Mouse (Mus musculus) heart, postnatal 0 days (tissue): ENCODE measurements around the gene Zfp46. TPM values are rescaled to one million over a fixed set of nuclear protein-coding genes. Genes with fewer than 3 reads are reported as not detected.

Experiments
- ATAC-seq: fragments of 200-750 bp; cut with Nextera tagmentation; 2 replicates; pipeline ENCODE4 v1.8.0; 2017; ENCODE audit warnings: low read depth, moderate number of reproducible peaks, moderate library complexity; ENCODE audit not compliant: insufficient read depth
- DNase-seq: peaks from one replicate; pipeline ENCODE4 v3.0.0-alpha.2; 2016; ENCODE audit warnings: low spot score
- H3K27ac ChIP-seq: fragments of 300-500 bp; sonication (generic); 2 replicates; pipeline ENCODE4 v1.5.1; 2014; ENCODE audit warnings: low read depth, mild to moderate bottlenecking
- H3K27me3 ChIP-seq: fragments of 300-500 bp; sonication (generic); 2 replicates; pipeline ENCODE4 v1.6.1; 2014; ENCODE audit warnings: low read length, mixed read lengths; ENCODE audit not compliant: control insufficient read depth, insufficient read depth
- H3K36me3 ChIP-seq: fragments of 300-500 bp; sonication (generic); replicated peaks from 2 replicates; pipeline ENCODE4 v1.6.1; 2014; ENCODE audit warnings: low read length, mixed read lengths; ENCODE audit not compliant: control insufficient read depth, insufficient read depth
- H3K4me1 ChIP-seq: fragments of 300-500 bp; sonication (generic); 2 replicates; pipeline ENCODE4 v1.6.1; 2014; ENCODE audit warnings: antibody characterized with exemption; ENCODE audit not compliant: control insufficient read depth, insufficient read depth
- H3K4me2 ChIP-seq: fragments of 300-500 bp; sonication (generic); 2 replicates; pipeline ENCODE4 v1.6.1; 2014; ENCODE audit warnings: low read depth, mild to moderate bottlenecking, low read length, moderate library complexity
- H3K4me3 ChIP-seq: fragments of 300-500 bp; sonication (generic); 2 replicates; pipeline ENCODE4 v1.5.1; 2014; ENCODE audit warnings: low read depth, low read length
- H3K9ac ChIP-seq: fragments of 300-500 bp; sonication (generic); replicated peaks from 2 replicates; pipeline ENCODE4 v1.6.1; 2014; ENCODE audit warnings: low read depth, low read length, mixed read lengths
- H3K9me3 ChIP-seq: fragments of 300-500 bp; sonication (generic); replicated peaks from 2 replicates; pipeline ENCODE4 v1.6.1; 2016; ENCODE audit warnings: low read length; ENCODE audit not compliant: control insufficient read depth
- CTCF ChIP-seq: IDR thresholded peaks from 2 replicates; pipeline ENCODE4 v1.5.1; 2016; ENCODE audit warnings: antibody characterized with exemption, control low read depth, low read depth
- EP300 ChIP-seq: IDR thresholded peaks from 2 replicates; pipeline ENCODE4 v1.6.1; 2016; ENCODE audit warnings: antibody characterized with exemption, low read depth
- WGBS: fragments of 180-500 bp; shearing (Covaris S2); extraction: QIAGEN DNeasy Blood & Tissue Kit; methylation state at CpG from one replicate; pipeline ENCODE4 v1.1.7; 2014; 5-methylcytosine and 5-hydroxymethylcytosine counted together
- polyA plus RNA-seq: library from polyadenylated mRNA; unstranded; fragments of >200 nt; fragmentation: Nextera tagmentation; extraction: Ambion mirVana; gene quantifications from 2 replicates; pipeline ENCODE4 v1.2.1, GENCODE M21; 2015
- total RNA-seq: library from RNA; depleted of rRNA; stranded (reverse); fragments of >200 nt; gene quantifications from 2 replicates; pipeline ENCODE4 v1.2.3, GENCODE M21; 2014; ENCODE audit warnings: low replicate concordance

Gene Zfp46
- total and polyA plus RNA-seq, 2 experiments from 2014 or later, result 19.5 to 21.3 TPM

- peaks cover 77% of the 10 kb centered on the region for H3K36me3 ChIP-seq
- no peak for DNase-seq
- no peak for TF ChIP-seq EP300
- no peak for ATAC-seq
- H3K4me1 ChIP-seq, result 0 out of 2 replicates have a peak, but pooled peaks cover 5% of the 10 kb centered on the region
- H3K4me3 ChIP-seq, result no peak overlapping the region
- 62% methylated on average over 66 of the region's 66 CpGs for whole genome bisulfite sequencing
- H3K27ac ChIP-seq, result no peak overlapping the region
- no peaks in the 10 kb centered on the region for H3K27me3 ChIP-seq
- no peaks in the 10 kb centered on the region for H3K9me3 ChIP-seq
- H3K4me2 ChIP-seq, result no peak overlapping the region
- H3K9ac ChIP-seq, result no peak overlapping the region
These were observed 5.7 kb downstream of the Zfp46 start for GRCm38 (mm10) chr4:136289918-136290780.

DNA sequence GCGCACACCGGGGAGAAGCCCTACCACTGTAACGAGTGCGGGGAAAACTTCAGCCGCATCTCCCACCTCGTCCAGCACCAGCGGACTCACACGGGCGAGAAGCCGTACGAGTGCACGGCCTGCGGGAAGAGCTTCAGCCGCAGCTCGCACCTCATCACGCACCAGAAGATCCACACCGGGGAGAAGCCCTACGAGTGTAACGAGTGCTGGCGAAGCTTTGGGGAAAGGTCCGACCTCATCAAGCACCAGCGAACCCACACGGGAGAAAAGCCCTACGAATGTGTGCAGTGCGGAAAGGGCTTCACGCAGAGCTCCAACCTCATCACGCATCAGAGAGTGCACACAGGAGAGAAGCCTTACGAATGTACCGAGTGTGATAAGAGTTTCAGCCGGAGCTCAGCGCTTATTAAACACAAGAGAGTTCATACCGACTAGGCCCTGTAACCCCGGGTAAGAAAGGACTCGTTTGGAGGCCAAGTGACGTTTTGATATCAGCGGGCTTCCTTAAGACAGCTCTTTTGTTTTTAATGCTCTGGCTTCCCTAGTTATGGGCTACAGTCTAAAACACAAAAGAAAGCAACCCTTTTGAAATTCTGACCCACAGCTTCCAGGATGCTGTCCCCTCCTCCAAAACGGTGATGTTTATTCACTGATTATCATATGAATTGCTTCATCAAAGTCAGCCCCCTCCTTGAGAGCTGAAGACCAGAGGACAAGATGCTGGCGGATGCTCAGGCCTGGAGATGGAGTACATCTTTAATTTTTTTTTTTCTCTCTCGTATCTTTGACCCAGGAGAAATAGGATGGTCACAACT, 6.5 kb downstream of the Zfp46 start:
- Histone ChIP-seq H3K4me2 (no peak overlapping the region), H3K4me1 (0 out of 2 replicates have a peak, but pooled peaks cover 5% of the 10 kb centered on the region), H3K27me3 (no peaks in the 10 kb centered on the region), H3K4me3 (no peak overlapping the region), H3K9ac (no peak overlapping the region), H3K9me3 (no peaks in the 10 kb centered on the region), H3K36me3 (peaks cover 77% of the 10 kb centered on the region), H3K27ac (no peak overlapping the region)
- DNase-seq, result no peak
- TF ChIP-seq CTCF (no peak), EP300 (no peak)
- WGBS, result 78% methylated on average over 39 of the region's 39 CpGs
- no peak for ATAC-seq

GRCm38 (mm10) chr4:136291692-136292091, 7.2 kb downstream of the Zfp46 start:
- Histone ChIP-seq H3K4me2 (no peak overlapping the region), H3K27me3 (no peaks in the 10 kb centered on the region), H3K36me3 (peaks cover 77% of the 10 kb centered on the region), H3K4me3 (no peak overlapping the region), H3K27ac (no peak overlapping the region), H3K9ac (no peak overlapping the region), H3K4me1 (0 out of 2 replicates have a peak, but pooled peaks cover 1% of the 10 kb centered on the region), H3K9me3 (no peaks in the 10 kb centered on the region)
- TF ChIP-seq CTCF (no peak), EP300 (no peak)
- DNase-seq (no peak), ATAC-seq (no peak)
- WGBS, result 73% methylated on average over 6 of the region's 6 CpGs

DNA sequence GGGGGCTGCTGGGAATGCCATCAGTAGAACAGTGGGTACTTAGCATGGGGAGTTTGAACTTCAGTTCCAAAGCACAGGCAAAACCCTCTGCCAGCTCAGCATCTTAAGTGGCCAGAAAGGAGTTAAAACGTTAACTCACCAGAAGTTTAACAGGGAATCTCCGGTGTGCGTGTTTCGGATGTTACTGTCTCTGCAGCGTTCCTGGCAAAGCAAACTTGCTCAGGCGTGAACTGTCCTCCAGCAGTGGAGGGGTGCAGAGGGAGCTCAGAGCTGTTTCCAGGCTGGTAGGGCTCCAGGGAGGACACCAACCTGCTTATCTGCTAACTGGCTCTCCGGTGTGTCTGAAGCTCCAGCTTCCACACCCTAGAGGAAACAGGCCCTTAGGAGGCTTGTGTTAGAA, 11.5 kb downstream of the Zfp46 start:
- no peaks in the 10 kb centered on the region for H3K9me3 ChIP-seq
- H3K27me3 ChIP-seq, result no peaks in the 10 kb centered on the region
- H3K9ac ChIP-seq, result no peak overlapping the region
- WGBS, result 60% methylated on average over 7 of the region's 7 CpGs
- TF ChIP-seq EP300 (no peak), CTCF (no peak)
- no peak for ATAC-seq
- H3K4me1 ChIP-seq, result no peaks in the 10 kb centered on the region
- no peak overlapping the region for H3K27ac ChIP-seq
- no peak overlapping the region for H3K4me2 ChIP-seq
- peaks cover 37% of the 10 kb centered on the region for H3K36me3 ChIP-seq
- no peak for DNase-seq
- H3K4me3 ChIP-seq, result no peak overlapping the region

- no peak overlapping the region for H3K27ac ChIP-seq
These were observed 18.0 kb downstream of the Zfp46 start for GRCm38 (mm10) chr4:136302462-136302861.

More at GRCm38 (mm10) chr4:136302462-136302861, 18.0 kb downstream of the Zfp46 start:
- H3K27me3 ChIP-seq, result no peaks in the 10 kb centered on the region
- no peak for TF ChIP-seq CTCF
- TF ChIP-seq EP300, result no peak
- ATAC-seq (no peak), DNase-seq (no peak)
- 26% methylated on average over 4 of the region's 4 CpGs for WGBS
- H3K4me3 ChIP-seq, result no peak overlapping the region
- H3K9me3 ChIP-seq, result no peaks in the 10 kb centered on the region
- no peak overlapping the region for H3K4me2 ChIP-seq
- H3K9ac ChIP-seq, result no peak overlapping the region
- H3K4me1 ChIP-seq, result no peaks in the 10 kb centered on the region
- H3K36me3 ChIP-seq, result no peaks in the 10 kb centered on the region
